Mouse (Mus musculus): Measurements from ENCODE around the gene Ptpro. TPM values are rescaled to one million over a fixed set of nuclear protein-coding genes. Genes with fewer than 3 reads are reported as not detected.

The Ptpro gene
- polyA plus RNA-seq (2021; fragmentation: Nextera tagmentation) = 9.2 and 10.2 TPM in 2 replicates
- long read RNA-seq, experiment 1, full-length matches to known transcripts = 4 of 16 reads
- long read RNA-seq, experiment 1, partial matches to known transcripts = 9 of 16 reads
- long read RNA-seq, experiment 1, other reads (novel, unspliced or antisense) = 3 of 16 reads
- long read RNA-seq, experiment 2, full-length matches to known transcripts = 52 of 96 reads
- long read RNA-seq, experiment 2, partial matches to known transcripts = 31 of 96 reads
- long read RNA-seq, experiment 2, other reads (novel, unspliced or antisense) = 13 of 96 reads

GRCm38 (mm10) chr6:137252194-137252886 lies at the start of gene Ptpro:
Ptpro (plus strand) TSS chr6:137252319.

Other genes with a start within 250 kb of the Ptpro start
- gene Rerg, start 81.8 kb upstream of the Ptpro start, polyA plus RNA-seq (2021; fragmentation: Nextera tagmentation) = 28.4 and 32.8 TPM in 2 replicates